Mouse (Mus musculus) embryonic fibroblast, embryonic 13.5 days (primary cell): ENCODE measurements around the gene Cep19. TPM values are rescaled to one million over a fixed set of nuclear protein-coding genes. Genes with fewer than 3 reads are reported as not detected.

ENCODE experiments used
- H3K27ac ChIP-seq: 2 replicates; pipeline ENCODE4 v1.5.1; 2012; ENCODE audit warnings: low read length, control low read depth, inconsistent platforms; ENCODE audit not compliant: insufficient read depth
- H3K4me1 ChIP-seq: 2 replicates; pipeline ENCODE4 v1.6.1; 2011; ENCODE audit warnings: low read length; ENCODE audit not compliant: control insufficient read depth, insufficient read depth
- H3K4me3 ChIP-seq: 2 replicates; pipeline ENCODE4 v1.5.1; 2011; ENCODE audit warnings: mild to moderate bottlenecking, control low read depth, low read length; ENCODE audit not compliant: insufficient read depth
- CTCF ChIP-seq: IDR thresholded peaks from 2 replicates; pipeline ENCODE4 v1.5.1; 2011; ENCODE audit warnings: mild to moderate bottlenecking, control low read depth, low read length, moderate library complexity, borderline replicate concordance; ENCODE audit not compliant: insufficient read depth
- POLR2A ChIP-seq: IDR thresholded peaks from 2 replicates; pipeline ENCODE4 v1.6.1; 2011; ENCODE audit warnings: low read depth, mild to moderate bottlenecking, control low read depth, low read length, moderate library complexity
- polyA plus RNA-seq: library from polyadenylated mRNA; stranded (reverse); fragments of >200 nt; gene quantifications from 2 replicates; pipeline ENCODE4 v1.2.4, GENCODE M21; 2011; ENCODE audit warnings: low read depth; ENCODE audit not compliant: missing spikeins, insufficient read length

The Cep19 gene
- polyA plus RNA-seq, 1 experiment, result 10.9 TPM

DNA sequence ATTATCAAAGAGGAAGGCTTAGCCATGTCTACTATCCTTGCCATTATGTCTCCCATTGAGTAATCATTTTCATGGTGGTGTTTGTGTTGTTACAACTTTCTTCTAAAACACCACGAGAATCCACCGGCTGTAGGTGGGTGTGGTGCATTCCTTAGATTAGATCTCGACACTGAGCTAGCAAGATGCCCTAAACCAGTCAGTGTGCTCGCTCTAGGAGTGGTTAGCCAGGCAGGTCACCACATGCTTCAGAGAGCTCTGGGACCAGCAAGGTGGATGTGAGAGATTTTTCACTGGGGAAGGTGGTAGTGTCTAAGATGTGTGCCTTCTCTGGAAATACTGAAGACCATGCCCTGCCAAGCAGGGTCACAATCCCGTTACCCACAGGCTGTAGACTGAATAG is 16.6 kb downstream of the Cep19 start:
- no peak overlapping the region for H3K27ac ChIP-seq
- TF ChIP-seq CTCF, result no peak
- TF ChIP-seq POLR2A, result no peak
- no peak overlapping the region for H3K4me3 ChIP-seq
- no peaks in the 10 kb centered on the region for H3K4me1 ChIP-seq

DNA sequence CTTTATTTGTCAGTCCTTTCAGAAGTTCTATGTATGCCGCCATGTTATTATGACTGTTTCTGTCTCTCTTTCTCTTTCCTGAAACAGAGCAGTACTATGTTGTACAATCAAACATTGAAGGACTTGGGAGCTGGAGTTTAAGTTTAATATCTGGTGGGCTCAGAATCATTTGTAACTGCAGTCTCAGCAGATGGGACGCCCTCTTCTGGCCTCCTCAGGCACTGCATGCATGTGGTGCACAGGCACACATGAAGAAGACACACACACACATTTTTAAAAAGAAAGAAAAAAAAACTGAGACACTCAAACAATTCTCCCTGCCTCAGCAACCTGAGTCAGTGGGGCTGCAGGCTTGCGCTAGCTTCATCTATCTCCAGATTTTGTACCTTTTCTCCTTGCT is 20.9 kb downstream of the Cep19 start:
- no peak overlapping the region for H3K4me3 ChIP-seq
- H3K4me1 ChIP-seq, result no peaks in the 10 kb centered on the region
- TF ChIP-seq POLR2A, result no peak
- TF ChIP-seq CTCF, result no peak
- no peak overlapping the region for H3K27ac ChIP-seq

DNA sequence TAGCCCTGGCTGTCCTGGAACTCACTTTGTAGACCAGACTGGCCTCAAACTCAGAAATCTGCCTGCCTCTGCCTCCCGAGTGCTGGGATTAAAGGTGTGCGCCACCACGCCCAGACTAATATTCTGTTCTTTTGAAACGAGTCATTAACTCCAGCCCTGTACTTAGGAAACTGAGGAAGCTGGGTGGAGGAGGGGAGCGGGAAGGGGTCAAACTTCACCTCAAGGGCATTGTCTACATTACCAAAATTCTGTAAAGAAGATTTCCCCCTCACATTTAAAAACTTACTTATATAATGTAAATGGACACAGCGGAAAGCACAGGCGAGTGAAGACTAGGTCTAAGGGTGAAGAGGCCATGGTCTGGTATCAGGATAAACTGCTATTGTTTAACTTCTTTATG is 24.4 kb downstream of the Cep19 start:
- Histone ChIP-seq H3K4me1 (no peaks in the 10 kb centered on the region), H3K27ac (no peak overlapping the region), H3K4me3 (no peak overlapping the region)
- TF ChIP-seq CTCF (no peak), POLR2A (no peak)

DNA sequence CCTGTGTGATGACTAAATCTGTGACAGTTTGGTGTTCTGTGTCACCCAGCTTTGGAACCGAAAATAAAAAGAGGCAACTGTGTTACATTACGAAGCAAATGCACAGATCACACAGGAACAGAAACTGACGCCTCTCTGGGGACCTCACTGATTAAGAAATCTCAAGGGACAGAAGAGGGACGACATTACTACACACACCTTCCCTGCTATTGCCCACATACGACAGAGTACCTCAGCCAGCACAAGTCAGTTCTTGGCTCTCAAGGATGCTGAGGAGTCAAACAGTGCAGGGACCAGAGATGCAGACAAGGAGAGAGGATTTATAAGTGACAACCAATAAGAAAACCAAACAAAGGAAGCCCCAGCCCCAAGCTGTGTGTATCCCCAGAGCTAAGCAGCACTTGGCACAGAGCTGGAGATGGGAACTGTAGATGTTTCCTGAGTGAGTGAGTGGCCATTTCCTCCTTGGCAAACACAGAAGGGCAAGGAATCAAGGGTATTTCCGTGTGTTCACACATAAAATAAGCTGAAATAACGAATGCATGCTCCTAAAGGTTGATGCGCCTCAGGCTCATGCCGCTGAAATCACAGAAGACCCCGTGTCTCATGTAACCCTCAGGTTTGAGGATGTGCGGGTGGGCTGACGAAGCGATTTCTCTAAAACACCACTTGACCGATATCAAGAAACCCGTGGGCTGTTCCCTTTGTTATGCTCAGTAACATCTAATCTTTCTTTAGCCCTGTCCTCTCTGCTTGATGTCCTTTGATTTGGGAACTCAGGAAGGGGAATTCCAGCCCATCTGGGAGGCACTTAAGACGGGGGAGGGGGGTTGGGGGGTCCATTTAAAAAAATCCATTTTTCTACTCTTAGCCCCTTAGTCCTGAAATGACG is 25.1 kb downstream of the Cep19 start:
- no peaks in the 10 kb centered on the region for H3K4me1 ChIP-seq
- H3K27ac ChIP-seq, result no peak overlapping the region
- no peak for TF ChIP-seq POLR2A
- TF ChIP-seq CTCF, result no peak
- no peak overlapping the region for H3K4me3 ChIP-seq

DNA sequence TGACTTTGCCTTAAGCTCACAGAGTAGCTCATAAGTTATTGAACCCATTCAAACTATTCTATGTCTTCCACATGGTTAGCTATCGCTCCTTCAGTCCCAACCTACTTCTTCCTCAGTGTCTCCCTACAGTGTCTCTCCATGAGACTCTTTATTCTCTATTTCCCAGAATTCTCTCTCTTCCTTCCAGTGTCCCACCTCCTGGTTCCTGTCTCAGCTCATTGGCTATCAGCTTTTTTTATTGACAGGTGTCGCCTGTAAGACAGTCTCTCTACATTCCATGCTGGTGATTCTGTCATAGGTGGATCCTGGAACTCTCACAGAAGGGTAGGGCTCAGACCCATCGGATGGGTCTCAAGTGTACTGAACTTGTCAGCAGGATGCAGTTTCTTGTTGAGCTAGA is 25.8 kb downstream of the Cep19 start:
- no peak overlapping the region for H3K27ac ChIP-seq
- no peak overlapping the region for H3K4me3 ChIP-seq
- TF ChIP-seq CTCF (no peak), POLR2A (no peak)
- H3K4me1 ChIP-seq, result no peaks in the 10 kb centered on the region

DNA sequence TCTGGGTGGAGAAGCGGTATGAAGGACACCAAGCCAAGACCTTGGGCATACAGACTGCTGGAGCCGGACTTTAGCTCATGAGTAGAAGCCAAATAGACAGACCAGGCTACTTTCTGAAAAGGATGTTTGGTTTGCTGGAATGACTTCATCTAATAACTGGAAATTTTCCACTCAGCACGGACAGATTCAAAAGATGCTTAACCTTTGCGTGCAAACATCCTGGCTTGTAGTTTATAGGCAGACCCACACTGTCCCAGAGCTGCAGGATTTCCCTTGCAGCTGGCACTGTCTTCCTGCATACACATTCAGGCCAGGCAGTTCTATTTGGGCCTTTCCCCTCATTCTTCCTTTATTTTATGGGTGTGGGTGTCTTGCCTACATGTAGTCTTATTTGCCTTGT is 27.4 kb downstream of the Cep19 start:
- no peak overlapping the region for H3K27ac ChIP-seq

DNA sequence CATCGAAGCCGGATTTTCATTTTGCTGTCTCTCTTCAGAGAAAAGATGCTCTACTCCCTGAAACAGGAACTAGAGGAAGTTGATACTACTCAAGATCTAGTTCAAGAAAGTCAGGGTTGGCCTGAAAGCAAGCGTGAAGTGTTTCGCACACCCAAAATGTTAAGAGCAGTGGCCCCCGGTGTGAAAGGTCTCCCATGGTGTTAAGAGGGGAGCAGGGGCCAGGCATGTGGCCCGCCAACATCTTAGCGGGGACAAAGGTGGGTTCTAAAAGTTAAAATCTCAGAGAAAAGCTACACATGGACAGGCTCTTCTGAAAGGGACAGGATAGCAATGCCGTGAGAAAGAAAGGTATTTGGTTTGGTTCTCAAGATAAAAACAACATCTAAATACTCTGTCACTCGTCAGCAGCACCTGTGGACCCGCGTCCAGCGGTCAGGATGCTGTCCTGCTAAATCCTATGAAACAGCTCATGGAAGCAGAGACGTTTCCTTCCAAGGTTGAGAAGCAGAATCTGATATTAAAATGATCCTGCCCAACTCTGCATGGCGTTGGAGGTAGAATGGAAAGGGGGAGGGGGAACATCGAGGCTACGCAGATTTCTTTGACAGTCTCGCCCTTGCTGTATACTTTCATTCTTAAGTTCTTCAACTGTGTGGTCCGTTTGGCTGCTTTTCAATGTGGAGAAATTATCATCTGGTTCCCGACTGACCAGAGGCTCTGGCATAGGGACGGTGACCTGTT is 30.0 kb downstream of the Cep19 start:
- no peak overlapping the region for H3K4me3 ChIP-seq
- H3K4me1 ChIP-seq, result no peaks in the 10 kb centered on the region
- TF ChIP-seq CTCF, result no peak
- H3K27ac ChIP-seq, result no peak overlapping the region

More for the DNA sequence above, 27.4 kb downstream of the Cep19 start:
- Histone ChIP-seq H3K4me3 (no peak overlapping the region), H3K4me1 (no peaks in the 10 kb centered on the region)
- no peak for TF ChIP-seq CTCF
- TF ChIP-seq POLR2A, result no peak

DNA sequence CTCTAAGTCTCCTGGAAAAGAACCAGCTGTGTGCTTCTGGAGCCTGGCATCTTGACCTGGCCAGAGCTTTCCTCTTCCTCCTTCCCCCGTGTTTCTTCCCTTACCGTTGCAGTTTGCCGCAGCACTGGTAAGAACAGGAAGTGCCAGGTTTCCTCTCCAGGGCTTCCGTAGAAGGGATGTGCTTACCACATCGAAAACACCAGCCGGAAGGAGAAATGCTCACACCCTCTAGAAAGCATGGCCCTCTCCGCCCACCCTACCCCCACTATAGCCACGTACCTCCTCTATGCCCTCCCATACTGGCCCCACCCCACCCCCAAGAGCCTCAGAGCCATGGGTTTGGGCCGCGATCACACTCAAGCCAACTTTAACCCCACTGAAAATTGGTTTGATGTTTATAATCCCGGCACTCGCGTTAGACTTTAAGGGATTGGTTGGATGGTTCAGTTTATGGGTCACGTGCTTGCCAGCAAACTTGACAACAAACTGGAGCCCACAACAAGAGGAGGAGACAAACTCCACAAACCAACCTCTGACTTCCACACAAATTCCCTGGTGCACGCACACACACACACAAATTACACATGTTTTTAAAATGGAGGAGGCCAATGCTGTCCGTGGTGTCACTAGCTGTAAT is 30.7 kb downstream of the Cep19 start:
- TF ChIP-seq POLR2A (no peak), CTCF (no peak)
- Histone ChIP-seq H3K4me3 (no peak overlapping the region), H3K27ac (no peak overlapping the region), H3K4me1 (no peaks in the 10 kb centered on the region)

DNA sequence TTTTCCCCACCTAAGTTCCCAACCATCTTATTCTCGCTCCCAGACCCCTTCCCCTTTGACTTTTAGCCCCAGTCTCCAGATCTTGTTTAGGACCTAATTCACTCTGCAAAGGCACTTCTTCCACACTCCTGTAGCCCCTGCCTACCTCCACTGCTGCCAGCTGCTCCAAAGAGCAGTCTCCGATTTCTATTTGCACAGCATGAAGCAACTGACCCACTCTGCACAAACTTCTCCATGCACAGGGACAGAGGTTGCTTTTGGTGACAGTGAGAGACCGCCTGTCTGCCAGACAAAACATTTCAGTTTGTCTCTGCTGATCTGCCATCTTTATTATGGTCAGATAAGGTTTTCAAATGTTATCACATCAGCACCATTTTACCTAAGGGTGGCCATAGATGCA is 33.5 kb downstream of the Cep19 start:
- no peaks in the 10 kb centered on the region for H3K4me1 ChIP-seq
- H3K4me3 ChIP-seq, result no peak overlapping the region
- TF ChIP-seq CTCF (no peak), POLR2A (no peak)
- H3K27ac ChIP-seq, result no peak overlapping the region
